Mouse (Mus musculus) testis, adult 2 months (tissue): ENCODE data around the gene Aebp1.

Source experiments
- CTCF ChIP-seq: fragments of 200-500 bp; IDR thresholded peaks from 2 replicates; pipeline ENCODE4 v1.5.1; 2012; ENCODE audit warnings: low read depth, mild to moderate bottlenecking, inconsistent platforms, low read length, moderate library complexity; ENCODE audit not compliant: control insufficient read depth, insufficient read depth, insufficient replicate concordance
- POLR2A ChIP-seq: fragments of 200-500 bp; IDR thresholded peaks from 2 replicates; pipeline ENCODE4 v1.6.1; 2012; ENCODE audit warnings: low read depth, mild to moderate bottlenecking, inconsistent platforms, low read length, moderate library complexity; ENCODE audit not compliant: control insufficient read depth

GRCm38 (mm10) chr11:5829327-5829726 lies 32.4 kb upstream of the Aebp1 start:
- TF ChIP-seq POLR2A, result no peak
- no peak for TF ChIP-seq CTCF
